ENCODE assay signal across 8 mouse cellular contexts in genomic region chr9:120929081-120929480, GRCm38 (mm10). TPM values are rescaled to one million over a fixed set of nuclear protein-coding genes. Genes with fewer than 3 reads are reported as not detected.
DNase-seq lines count a peak whose midpoint lies in the region; ATAC-seq and TF ChIP-seq lines count a peak whose summit lies in the region.

TSS of gene Ctnnb1 (plus strand) at chr9:120929216.

- peak within 1 kb of the TSS; percentile 75 for H3K27ac ChIP-seq in forebrain, postnatal 0 days (ENCODE audit: low read depth, low read length)
- no peak within 1 kb of the TSS for H3K27ac ChIP-seq in hindbrain, embryonic 13.5 days
- H3K27ac ChIP-seq in liver, embryonic 15.5 days (replicated peaks), result no peak within 1 kb of the TSS

- H3K4me3 ChIP-seq in forebrain, postnatal 0 days (ENCODE audit: low read depth, low read length), result peak within 1 kb of the TSS; percentile 8
- no peak within 1 kb of the TSS for H3K4me3 ChIP-seq in hindbrain, embryonic 13.5 days
- no peak within 1 kb of the TSS for H3K4me3 ChIP-seq in liver, embryonic 15.5 days (replicated peaks)

- H3K36me3 ChIP-seq in forebrain, postnatal 0 days (ENCODE audit: insufficient read depth), result no peaks in the 10 kb centered on the region
- H3K36me3 ChIP-seq in hindbrain, embryonic 13.5 days, result no peaks in the 10 kb centered on the region
- H3K36me3 ChIP-seq in liver, embryonic 15.5 days (replicated peaks), result no peaks in the 10 kb centered on the region

- no peak for ATAC-seq in activated CD4-positive, CD25-positive, alpha-beta regulatory T cell, adult 4 months
- 0 out of 2 replicates have a peak, but pooled peaks have one; percentile 28 for ATAC-seq in forebrain, postnatal 0 days
- ATAC-seq in hindbrain, embryonic 13.5 days (ENCODE audit: low FRiP score), result no peak
- no peak for ATAC-seq in liver, embryonic 15.5 days (ENCODE audit: insufficient read depth)

- no peak for DNase-seq in adrenal gland, adult 18-20 months (ENCODE audit: low spot score in 2 of 2)
- no peak for DNase-seq in adrenal gland, adult (ENCODE audit: inconsistent age in 2 of 2, low spot score in 1 of 2)
- DNase-seq in forebrain, postnatal 0 days, result peak; percentile 64
- DNase-seq in cerebellum, postnatal 4 days (ENCODE audit: low spot score in 2 of 2), result no peak
- DNase-seq in embryo, embryonic 9.5 days (ENCODE audit: extremely low spot score), result no peak

- peak within 1 kb of the TSS; percentile 21 for H3K4me2 ChIP-seq in forebrain, postnatal 0 days (ENCODE audit: low read depth)
- peak within 1 kb of the TSS; percentile 7; the same call in 1 of the 2 replicates for H3K4me2 ChIP-seq in hindbrain, embryonic 13.5 days
- no peak within 1 kb of the TSS for H3K4me2 ChIP-seq in liver, embryonic 15.5 days

- no peaks in the 10 kb centered on the region for H3K27me3 ChIP-seq in forebrain, postnatal 0 days (ENCODE audit: insufficient read depth, low read length)
- H3K27me3 ChIP-seq in hindbrain, embryonic 13.5 days, result no peaks in the 10 kb centered on the region
- no peaks in the 10 kb centered on the region for H3K27me3 ChIP-seq in liver, embryonic 15.5 days

- WGBS in forebrain, postnatal 0 days, result 35% methylated on average over 11 of the region's 11 CpGs
- 65% methylated on average over 11 of the region's 11 CpGs for WGBS in hindbrain, embryonic 13.5 days
- 78% methylated on average over 11 of the region's 11 CpGs for WGBS in liver, embryonic 15.5 days (ENCODE audit: insufficient replicate concordance)

- H3K9ac ChIP-seq in forebrain, postnatal 0 days, result 0 out of 2 replicates have a peak within 1 kb of the TSS, but pooled peaks have one; percentile 22
- no peak within 1 kb of the TSS for H3K9ac ChIP-seq in hindbrain, embryonic 13.5 days
- no peak within 1 kb of the TSS for H3K9ac ChIP-seq in liver, embryonic 15.5 days

- no peaks in the 10 kb centered on the region for H3K9me3 ChIP-seq in forebrain, postnatal 0 days (ENCODE audit: low read length)
- H3K9me3 ChIP-seq in hindbrain, embryonic 13.5 days, result no peaks in the 10 kb centered on the region
- no peaks in the 10 kb centered on the region for H3K9me3 ChIP-seq in liver, embryonic 15.5 days (replicated peaks)

- no peaks in the 10 kb centered on the region; the same call in 1 of the 2 replicates for H3K4me1 ChIP-seq in forebrain, postnatal 0 days (ENCODE audit: insufficient read depth)
- H3K4me1 ChIP-seq in hindbrain, embryonic 13.5 days (replicated peaks), result no peaks in the 10 kb centered on the region; the same call in 1 of the 2 replicates
- H3K4me1 ChIP-seq in liver, embryonic 15.5 days (replicated peaks), result peaks cover 4% of the 10 kb centered on the region

- no peak for TF ChIP-seq CTCF in forebrain, postnatal 0 days (IDR thresholded peaks at IDR 0.05; ENCODE audit: low read depth)

RNA-seq across cellular contexts. Expression of gene Ctnnb1, which starts in this region (rescaled TPM):
- 100 to 1,000 TPM; 754 to 848 TPM for total RNA-seq in adrenal gland, adult 18-20 months (2021)
- polyA plus RNA-seq in activated CD4-positive, CD25-positive, alpha-beta regulatory T cell, adult 4 months (2017; shearing (Covaris generic)), result 10 to 100 TPM; 72.8 to 83.1 TPM
- 839 and 1,100 TPM in 2 replicates for total RNA-seq in forebrain, postnatal 0 days (2014; rRNA removed)
- polyA plus RNA-seq in forebrain, postnatal 0 days (2015; fragmentation: Nextera tagmentation; extraction: Ambion mirVana), result 368 and 388 TPM in 2 replicates
- 422 and 424 TPM in 2 replicates for polyA plus RNA-seq in hindbrain, embryonic 13.5 days (2015; fragmentation: Nextera tagmentation; extraction: Ambion mirVana)
- polyA plus RNA-seq in liver, embryonic 15.5 days (2015; fragmentation: Nextera tagmentation; extraction: Ambion mirVana), result 90.5 and 100 TPM in 2 replicates
